Comparison of ENCODE assay signal across 8 mouse cellular contexts in genomic region chr17:84028157-84028970, GRCm38 (mm10).
DNase-seq lines count a peak whose midpoint lies in the region; ATAC-seq lines count a peak whose summit lies in the region.

No protein-coding gene starts in this region.

- H3K27me3 ChIP-seq in forebrain, embryonic 11.5 days (ENCODE audit: control insufficient read depth, insufficient read depth, low read length) = no peaks in the 10 kb centered on the region
- H3K27me3 ChIP-seq in heart, embryonic 15.5 days = no peaks in the 10 kb centered on the region
- peaks cover 26% of the 10 kb centered on the region for H3K27me3 ChIP-seq in liver, embryonic 12.5 days (replicated peaks)
- no peaks in the 10 kb centered on the region for H3K27me3 ChIP-seq in splenic B cell, adult 2 months (ENCODE audit: control insufficient read depth, insufficient read depth, low read length, poor library complexity, severe bottlenecking)

- H3K36me3 ChIP-seq in forebrain, embryonic 11.5 days (ENCODE audit: control insufficient read depth, insufficient read depth, low read length) = no peaks in the 10 kb centered on the region
- no peaks in the 10 kb centered on the region for H3K36me3 ChIP-seq in heart, embryonic 15.5 days
- H3K36me3 ChIP-seq in liver, embryonic 12.5 days = no peaks in the 10 kb centered on the region
- no peaks in the 10 kb centered on the region for H3K36me3 ChIP-seq in splenic B cell, adult 2 months (ENCODE audit: control insufficient read depth, insufficient read depth, low read length, poor library complexity, severe bottlenecking)

- peaks cover 3% of the 10 kb centered on the region for H3K4me1 ChIP-seq in forebrain, embryonic 11.5 days (replicated peaks; ENCODE audit: control insufficient read depth, insufficient read depth, low read length)
- peaks cover 38% of the 10 kb centered on the region for H3K4me1 ChIP-seq in heart, embryonic 15.5 days (replicated peaks)
- peaks cover 23% of the 10 kb centered on the region for H3K4me1 ChIP-seq in liver, embryonic 12.5 days

- peak overlapping the region; percentile 40; the same call in 1 of the 2 replicates for H3K4me2 ChIP-seq in forebrain, embryonic 11.5 days (ENCODE audit: low read depth, low read length, severe bottlenecking)
- H3K4me2 ChIP-seq in heart, embryonic 15.5 days = peak overlapping the region; percentile 50
- peak overlapping the region; percentile 51 for H3K4me2 ChIP-seq in liver, embryonic 12.5 days

- WGBS in forebrain, embryonic 11.5 days = 25% methylated on average over 27 of the region's 27 CpGs
- 21% methylated on average over 27 of the region's 27 CpGs for WGBS in heart, embryonic 15.5 days
- WGBS in liver, embryonic 12.5 days (ENCODE audit: insufficient replicate concordance) = 14% methylated on average over 27 of the region's 27 CpGs

- H3K27ac ChIP-seq in forebrain, embryonic 11.5 days (ENCODE audit: low read depth, low read length) = no peak overlapping the region
- 0 out of 2 replicates have a peak overlapping the region, but pooled peaks have one; percentile 4 for H3K27ac ChIP-seq in heart, embryonic 15.5 days
- H3K27ac ChIP-seq in liver, embryonic 12.5 days = no peak overlapping the region

- H3K9me3 ChIP-seq in forebrain, embryonic 11.5 days (ENCODE audit: control insufficient read depth, low read length) = no peaks in the 10 kb centered on the region
- no peaks in the 10 kb centered on the region; the same call in 1 of the 2 replicates for H3K9me3 ChIP-seq in heart, embryonic 15.5 days (replicated peaks)
- no peaks in the 10 kb centered on the region for H3K9me3 ChIP-seq in liver, embryonic 12.5 days (replicated peaks)

- H3K9ac ChIP-seq in forebrain, embryonic 11.5 days (ENCODE audit: low read length) = no peak overlapping the region; the same call in 1 of the 2 replicates
- H3K9ac ChIP-seq in heart, embryonic 15.5 days = no peak overlapping the region
- no peak overlapping the region for H3K9ac ChIP-seq in liver, embryonic 12.5 days

- ATAC-seq in forebrain, embryonic 11.5 days (replicated peaks; ENCODE audit: low FRiP score) = peak; percentile 90
- peak; percentile 62 for ATAC-seq in heart, embryonic 15.5 days (replicated peaks; ENCODE audit: insufficient number of reproducible peaks, insufficient read depth, low FRiP score, low read depth)
- ATAC-seq in liver, embryonic 12.5 days = peak; percentile 74

- H3K4me3 ChIP-seq in forebrain, embryonic 11.5 days (ENCODE audit: low read depth, low read length) = no peak overlapping the region
- H3K4me3 ChIP-seq in heart, embryonic 15.5 days = 0 out of 2 replicates have a peak overlapping the region, but pooled peaks have one; percentile 2
- no peak overlapping the region for H3K4me3 ChIP-seq in liver, embryonic 12.5 days

- DNase-seq in CD8-positive naive resting alpha-beta T cell, adult 2 months (ENCODE audit: low read depth in 2 of 2, low spot score in 2 of 2) = peak; percentile 85 to 92
- peak; percentile 86 for DNase-seq in c-Kit-positive CD71-negative TER-119-negative erythroid progenitor cells, embryonic 14.5 days (ENCODE audit: low read depth)
- DNase-seq in forebrain, embryonic 11.5 days (ENCODE audit: low spot score) = peak; percentile 94
- DNase-seq in kidney, postnatal 10 days = peak; percentile 96
- DNase-seq in natural killer cell, adult 2 months (ENCODE audit: low spot score in 2 of 2) = peak; percentile 72 to 88
- peak; percentile 92 for DNase-seq in splenic B cell, adult 2 months (ENCODE audit: low read depth, low spot score)
